Mouse (Mus musculus) brain, embryonic 18.5 days (tissue): Measurements from ENCODE around the gene Gm36028.

Experiments used
- DNase-seq: peaks from one replicate; pipeline ENCODE4 v3.0.0-alpha.2; 2012; ENCODE audit warnings: low read depth, low spot score

Gene Gm36028

GRCm38 (mm10) chr16:37809623-37809992 lies 51.3 kb downstream of the Gm36028 start:
- DNase-seq = no peak

GRCm38 (mm10) chr16:37808866-37809622 lies 51.9 kb downstream of the Gm36028 start:
- DNase-seq = no peak

GRCm38 (mm10) chr16:37807269-37807668 lies 53.7 kb downstream of the Gm36028 start:
- DNase-seq = no peak

- no peak for DNase-seq
These were observed 55.0 kb downstream of the Gm36028 start for GRCm38 (mm10) chr16:37805746-37806495.

- no peak for DNase-seq
These were observed 57.5 kb downstream of the Gm36028 start for GRCm38 (mm10) chr16:37803387-37803950.

GRCm38 (mm10) chr16:37802686-37803295 lies 58.2 kb downstream of the Gm36028 start:
- no peak for DNase-seq

GRCm38 (mm10) chr16:37801097-37801496 lies 59.8 kb downstream of the Gm36028 start:
- no peak for DNase-seq
